Mouse (Mus musculus) testis, adult 2 months (tissue): ENCODE measurements at regions not wholly inside any gene's neighbourhood (a gene's known extent, or its start where the extent isn't known, plus 50 kb on each side); places are given as distances from the start of the nearest gene placed in this dataset.

Source experiments
- CTCF ChIP-seq: fragments of 200-500 bp; IDR thresholded peaks from 2 replicates; pipeline ENCODE4 v1.5.1; 2012; ENCODE audit warnings: low read depth, mild to moderate bottlenecking, inconsistent platforms, low read length, moderate library complexity; ENCODE audit not compliant: control insufficient read depth, insufficient read depth, insufficient replicate concordance
- POLR2A ChIP-seq: fragments of 200-500 bp; IDR thresholded peaks from 2 replicates; pipeline ENCODE4 v1.6.1; 2012; ENCODE audit warnings: low read depth, mild to moderate bottlenecking, inconsistent platforms, low read length, moderate library complexity; ENCODE audit not compliant: control insufficient read depth

GRCm38 (mm10) chr1:40993327-40993726 is 187.9 kb downstream of the Tmem182 start:
- TF ChIP-seq CTCF (no peak), POLR2A (no peak)
